Mouse (Mus musculus) cerebral cortex, adult 2 months (tissue): Measurements from ENCODE around the gene Gm4302.

ENCODE experiments used
- WGBS: fragments of 180-500 bp; shearing (Covaris S2); methylation state at CpG from one replicate; pipeline ENCODE4 v1.1.7; 2018; 5-methylcytosine and 5-hydroxymethylcytosine counted together

Gm4302 gene

DNA sequence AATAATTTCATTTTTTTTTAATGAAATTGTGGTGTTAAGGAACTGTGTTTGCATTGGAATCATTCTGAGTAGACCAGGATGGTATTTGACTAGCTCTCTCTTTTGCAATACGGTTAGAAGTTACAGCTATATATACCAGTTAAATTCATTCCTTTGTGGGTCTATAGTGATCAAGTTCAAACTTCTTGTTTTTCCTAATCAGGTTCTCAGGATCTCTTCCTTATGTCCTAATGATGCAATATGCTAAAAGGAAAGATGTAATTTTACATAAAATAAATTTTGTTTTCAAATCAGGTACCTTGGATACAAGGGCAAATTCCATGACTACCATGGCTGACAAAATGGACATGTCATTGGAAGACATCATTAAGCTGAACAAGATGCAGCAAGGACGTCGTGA is at the start of gene Gm4302:
Gm4302 (plus strand) TSS at position 301 of the 400 bp plus-strand sequence.
- WGBS, result no CpG with 5 or more reads among the region's 3 CpGs

- WGBS, result 54% methylated on average over 2 of the region's 2 CpGs
Measured at GRCm38 (mm10) chr10:100296105-100296504, 44.5 kb upstream of the Gm4302 start.

- WGBS, result no CpG with 5 or more reads among the region's 2 CpGs
Measured at GRCm38 (mm10) chr10:100335376-100335775, 5.3 kb upstream of the Gm4302 start, which contains the start of gene Gm4301. Gene Gm4301 (plus strand): TSS chr10:100335676.

- no CpG with 5 or more reads among the region's 3 CpGs for WGBS
Measured at GRCm38 (mm10) chr10:100345672-100346071, 5.0 kb downstream of the Gm4302 start, which contains the start of gene Gm4303. Gene Gm4303 (plus strand): TSS chr10:100345972.

DNA sequence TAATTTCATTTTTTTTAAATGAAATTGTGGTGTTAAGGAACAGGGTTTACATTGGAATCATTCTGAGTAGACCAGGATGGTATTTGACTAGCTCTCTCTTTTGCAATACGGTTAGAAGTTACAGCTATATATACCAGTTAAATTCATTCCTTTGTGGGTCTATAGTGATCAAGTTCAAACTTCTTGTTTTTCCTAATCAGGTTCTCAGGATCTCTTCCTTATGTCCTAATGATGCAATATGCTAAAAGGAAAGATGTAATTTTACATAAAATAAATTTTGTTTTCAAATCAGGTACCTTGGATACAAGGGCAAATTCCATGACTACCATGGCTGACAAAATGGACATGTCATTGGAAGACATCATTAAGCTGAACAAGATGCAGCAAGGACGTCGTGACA is 10.2 kb downstream of the Gm4302 start, which contains the start of gene Gm4305:
Gm4305 (plus strand) TSS at position 301 of the 400 bp plus-strand sequence.
- no CpG with 5 or more reads among the region's 3 CpGs for WGBS

DNA sequence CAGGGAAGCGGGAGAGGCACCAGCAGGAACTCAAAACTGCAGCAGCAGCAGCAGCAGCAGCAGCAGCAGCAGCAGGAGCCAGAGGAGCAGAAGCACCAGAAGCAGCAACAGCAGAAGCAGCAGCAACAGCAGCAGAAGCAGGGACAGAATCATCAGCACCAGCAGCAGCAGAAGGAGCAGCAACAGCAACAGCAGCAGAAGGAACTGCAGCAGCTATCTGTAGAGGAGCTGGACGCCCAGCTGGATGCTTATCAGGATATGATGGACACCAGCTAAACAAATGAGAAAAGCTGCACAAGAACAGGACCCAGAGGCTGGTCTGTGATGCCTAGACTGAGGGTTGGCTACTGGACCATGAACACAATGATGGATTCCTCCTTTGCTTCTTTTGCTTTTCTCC is 16.2 kb downstream of the Gm4302 start:
- 89% methylated on average over 2 of the region's 2 CpGs for WGBS

DNA sequence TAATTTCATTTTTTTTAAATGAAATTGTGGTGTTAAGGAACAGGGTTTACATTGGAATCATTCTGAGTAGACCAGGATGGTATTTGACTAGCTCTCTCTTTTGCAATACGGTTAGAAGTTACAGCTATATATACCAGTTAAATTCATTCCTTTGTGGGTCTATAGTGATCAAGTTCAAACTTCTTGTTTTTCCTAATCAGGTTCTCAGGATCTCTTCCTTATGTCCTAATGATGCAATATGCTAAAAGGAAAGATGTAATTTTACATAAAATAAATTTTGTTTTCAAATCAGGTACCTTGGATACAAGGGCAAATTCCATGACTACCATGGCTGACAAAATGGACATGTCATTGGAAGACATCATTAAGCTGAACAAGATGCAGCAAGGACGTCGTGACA is 20.4 kb downstream of the Gm4302 start, which contains the start of gene Gm4307:
Gm4307 (plus strand) TSS at position 301 of the 400 bp plus-strand sequence.
- no CpG with 5 or more reads among the region's 3 CpGs for whole genome bisulfite sequencing

- WGBS, result no CpG with 5 or more reads among the region's 2 CpGs
Measured at GRCm38 (mm10) chr10:100382460-100382859, 41.8 kb downstream of the Gm4302 start, which contains the start of gene Gm4312. Gene Gm4312 (minus strand): TSS chr10:100382560.
